Mouse (Mus musculus) stomach, adult 2 months (tissue): ENCODE measurements around the gene Gm21974. TPM values are rescaled to one million over a fixed set of nuclear protein-coding genes. Genes with fewer than 3 reads are reported as not detected.

Experiments
- polyA plus RNA-seq: library from polyadenylated mRNA; depleted of rRNA; stranded (reverse); fragments of >200 nt; gene quantifications from 2 replicates; pipeline ENCODE4 v1.2.3, GENCODE M21; 2012; rRNA removed

The Gm21974 gene
- polyA plus RNA-seq, result not detected in 2 replicates

GRCm38 (mm10) chr7:127895442-127895841 is at the start of gene Gm21974, which contains the start of gene Vkorc1:
Gene Gm21974, minus strand, starts transcription at chr7:127895454.
Gene Vkorc1, minus strand, starts transcription at chr7:127895617.

GRCm38 (mm10) chr7:127929923-127930322 is 34.7 kb upstream of the Gm21974 start, which contains the start of gene Prss8:
Gene Prss8, minus strand, starts transcription at chr7:127930104.

GRCm38 (mm10) chr7:127912190-127912871 is 17.1 kb upstream of the Gm21974 start, which contains the start of gene Kat8:
Gene Kat8, plus strand, starts transcription at chr7:127912516.

GRCm38 (mm10) chr7:127903971-127904796 is 8.9 kb upstream of the Gm21974 start, which contains the start of gene Bckdk:
Gene Bckdk, plus strand, starts transcription at chr7:127904082.

GRCm38 (mm10) chr7:127890798-127891197 is 4.5 kb downstream of the Gm21974 start, which contains the start of gene Prss53:
Gene Prss53, minus strand, starts transcription at chr7:127890970.

GRCm38 (mm10) chr7:127876467-127877348 is 18.5 kb downstream of the Gm21974 start, which contains the start of gene Zfp668:
Gene Zfp668, minus strand, starts transcription at chr7:127876828.

GRCm38 (mm10) chr7:127876041-127876466 is 19.2 kb downstream of the Gm21974 start, which contains the start of gene Zfp646:
Gene Zfp646, plus strand, starts transcription at chr7:127876221.

Other genes with a start within 250 kb of the Gm21974 start
- gene Bcl7c, start 186.5 kb downstream of the Gm21974 start, polyA plus RNA-seq, result 20.6 and 22.6 TPM in 2 replicates
- gene Ctf1, start 182.7 kb downstream of the Gm21974 start, polyA plus RNA-seq, result 20.2 and 35.6 TPM in 2 replicates
- gene Ctf2, start 163.3 kb downstream of the Gm21974 start, polyA plus RNA-seq, result not detected in 2 replicates
- 22.9 and 30.3 TPM in 2 replicates for gene Fbxl19, start 150.9 kb downstream of the Gm21974 start, polyA plus RNA-seq
- 20.9 and 23.7 TPM in 2 replicates for gene Orai3, start 125.6 kb downstream of the Gm21974 start, polyA plus RNA-seq
- gene Setd1a, start 118.8 kb downstream of the Gm21974 start, polyA plus RNA-seq, result 4.1 and 4.5 TPM in 2 replicates
- not detected in 2 replicates for gene Gm49388, start 109.8 kb downstream of the Gm21974 start, polyA plus RNA-seq
- gene Hsd3b7, start 94.8 kb downstream of the Gm21974 start, polyA plus RNA-seq, result 21.9 and 24.6 TPM in 2 replicates
- gene Stx4a, start 71.2 kb downstream of the Gm21974 start, polyA plus RNA-seq, result 26.6 and 29.8 TPM in 2 replicates
- 2.1 and 2.7 TPM in 2 replicates for gene Stx1b, start 70.9 kb downstream of the Gm21974 start, polyA plus RNA-seq
- gene Zfp646, start 19.2 kb downstream of the Gm21974 start, polyA plus RNA-seq, result 5.6 and 6.4 TPM in 2 replicates
- gene Zfp668, start 18.6 kb downstream of the Gm21974 start, polyA plus RNA-seq, result 3.4 TPM in 2 replicates
- gene Prss53, start 4.5 kb downstream of the Gm21974 start, polyA plus RNA-seq, result 2.9 and 3.2 TPM in 2 replicates
- 72.4 and 102 TPM in 2 replicates for gene Vkorc1, start 163 bp upstream of the Gm21974 start, polyA plus RNA-seq
- 75.1 and 76.5 TPM in 2 replicates for gene Bckdk, start 8.6 kb upstream of the Gm21974 start, polyA plus RNA-seq
- 4.1 and 4.7 TPM in 2 replicates for gene Kat8, start 17.1 kb upstream of the Gm21974 start, polyA plus RNA-seq
- 112 and 116 TPM in 2 replicates for gene Prss8, start 34.6 kb upstream of the Gm21974 start, polyA plus RNA-seq
- 10.6 and 11.3 TPM in 2 replicates for gene Prss36, start 51.3 kb upstream of the Gm21974 start, polyA plus RNA-seq
- gene Fus, start 72.0 kb upstream of the Gm21974 start, polyA plus RNA-seq, result 67.4 and 92.5 TPM in 2 replicates
- 87.6 and 101 TPM in 2 replicates for gene Pycard, start 98.4 kb upstream of the Gm21974 start, polyA plus RNA-seq
- gene Trim72, start 108.5 kb upstream of the Gm21974 start, polyA plus RNA-seq, result 4.5 and 4.9 TPM in 2 replicates
- 1.7 and 3.5 TPM in 2 replicates for gene Itgam, start 167.2 kb upstream of the Gm21974 start, polyA plus RNA-seq
- not detected in 2 replicates for gene Gm49368, start 167.2 kb upstream of the Gm21974 start, polyA plus RNA-seq
- gene Itgax, start 234.1 kb upstream of the Gm21974 start, polyA plus RNA-seq, result 0.73 and 1.2 TPM in 2 replicates